Mouse (Mus musculus) neural tube, embryonic 10.5 days (tissue): ENCODE data around the gene St6galnac4.
A peak's percentile ranks its signal among the peaks of the same experiment; 100 is the strongest.

Experiments used
- DNase-seq: peaks from one replicate; pipeline ENCODE4 v3.0.0-alpha.2; 2017; ENCODE audit warnings: low spot score; ENCODE audit errors: extremely low spot score

St6galnac4 gene

GRCm38 (mm10) chr2:32599409-32599808, 12.5 kb downstream of the St6galnac4 start, which contains the start of gene St6galnac6:
TSS of gene St6galnac6 (plus strand) at chr2:32599709.
- DNase-seq = no peak

GRCm38 (mm10) chr2:32601417-32602065, 14.6 kb downstream of the St6galnac4 start:
- no peak for DNase-seq

- DNase-seq = peak; percentile 92
Observed at GRCm38 (mm10) chr2:32602600-32603054, 15.7 kb downstream of the St6galnac4 start.

- DNase-seq = no peak
Observed at GRCm38 (mm10) chr2:32604631-32605030, 17.7 kb downstream of the St6galnac4 start.

- DNase-seq = peak; percentile 83
Observed at GRCm38 (mm10) chr2:32606161-32607142, 19.6 kb downstream of the St6galnac4 start.

GRCm38 (mm10) chr2:32607262-32607947, 20.5 kb downstream of the St6galnac4 start:
- DNase-seq = peak; percentile 63

GRCm38 (mm10) chr2:32608141-32608777, 21.4 kb downstream of the St6galnac4 start:
- DNase-seq = peak; percentile 72

GRCm38 (mm10) chr2:32608778-32609435, 22.0 kb downstream of the St6galnac4 start:
- no peak for DNase-seq

GRCm38 (mm10) chr2:32610610-32611229, 23.8 kb downstream of the St6galnac4 start:
- DNase-seq = no peak

- no peak for DNase-seq
Observed at GRCm38 (mm10) chr2:32612274-32612673, 25.4 kb downstream of the St6galnac4 start.

GRCm38 (mm10) chr2:32617109-32617508, 30.2 kb downstream of the St6galnac4 start:
- DNase-seq = no peak

GRCm38 (mm10) chr2:32617601-32618000, 30.7 kb downstream of the St6galnac4 start:
- no peak for DNase-seq

GRCm38 (mm10) chr2:32618051-32618450, 31.2 kb downstream of the St6galnac4 start:
- no peak for DNase-seq

- DNase-seq = peak; percentile 50
Observed at GRCm38 (mm10) chr2:32620682-32621516, 34.0 kb downstream of the St6galnac4 start.

- no peak for DNase-seq
Observed at GRCm38 (mm10) chr2:32621517-32621859, 34.6 kb downstream of the St6galnac4 start, which contains the start of gene Ak1. TSS of gene Ak1 (plus strand) at chr2:32621758.

GRCm38 (mm10) chr2:32624111-32624748, 37.3 kb downstream of the St6galnac4 start:
- no peak for DNase-seq

GRCm38 (mm10) chr2:32625212-32625872, 38.4 kb downstream of the St6galnac4 start:
- peak; percentile 74 for DNase-seq
